Mouse (Mus musculus) midbrain, embryonic 10.5 days (tissue): ENCODE data around the gene Clcn2. TPM values are rescaled to one million over a fixed set of nuclear protein-coding genes. Genes with fewer than 3 reads are reported as not detected.

Experiments used
- DNase-seq: peaks from one replicate; pipeline ENCODE4 v3.0.0-alpha.2; 2017; ENCODE audit warnings: low spot score
- H3K27ac ChIP-seq: fragments of 300-500 bp; sonication (generic); replicated peaks from 2 replicates; pipeline ENCODE4 v1.5.1; 2016; ENCODE audit warnings: mild to moderate bottlenecking
- H3K27me3 ChIP-seq: fragments of 300-500 bp; sonication (generic); 2 replicates; pipeline ENCODE4 v1.6.1; 2016; ENCODE audit warnings: low read depth, mild to moderate bottlenecking; ENCODE audit not compliant: poor library complexity, severe bottlenecking
- H3K36me3 ChIP-seq: fragments of 300-500 bp; sonication (generic); 2 replicates; pipeline ENCODE4 v1.6.1; 2016; ENCODE audit warnings: mild to moderate bottlenecking, moderate library complexity
- H3K4me1 ChIP-seq: fragments of 300-500 bp; sonication (generic); 2 replicates; pipeline ENCODE4 v1.6.1; 2016
- H3K4me3 ChIP-seq: fragments of 300-500 bp; sonication (generic); 2 replicates; pipeline ENCODE4 v1.5.1; 2016; ENCODE audit warnings: mild to moderate bottlenecking, moderate library complexity
- H3K9me3 ChIP-seq: fragments of 300-500 bp; sonication (generic); replicated peaks from 2 replicates; pipeline ENCODE4 v1.6.1; 2016; ENCODE audit warnings: mild to moderate bottlenecking
- WGBS: fragments of 180-500 bp; shearing (Covaris S2); methylation state at CpG from one replicate; pipeline ENCODE4 v1.1.7; 2016; 5-methylcytosine and 5-hydroxymethylcytosine counted together
- polyA plus RNA-seq: library from polyadenylated mRNA; unstranded; fragments of >200 nt; fragmentation: Nextera tagmentation; extraction: Ambion mirVana; gene quantifications from 2 replicates; pipeline ENCODE4 v1.2.1, GENCODE M21; 2016

Gene Clcn2
- polyA plus RNA-seq, 1 experiment from 2014 or later = 12.8 TPM

- Histone ChIP-seq H3K9me3 (no peaks in the 10 kb centered on the region), H3K27me3 (peaks cover 23% of the 10 kb centered on the region), H3K4me3 (peak within 1 kb of the TSS; percentile 73), H3K4me1 (peaks cover 48% of the 10 kb centered on the region), H3K27ac (peak within 1 kb of the TSS; percentile 90), H3K36me3 (peaks cover 45% of the 10 kb centered on the region)
- WGBS = 0% methylated on average over 37 of the region's 37 CpGs
- peak; percentile 96 for DNase-seq
Observed at GRCm38 (mm10) chr16:20693111-20693701, 24.3 kb downstream of the Clcn2 start, which contains the start of gene Fam131a. TSS of gene Fam131a (plus strand) at chr16:20693241.

GRCm38 (mm10) chr16:20692241-20692965, 25.1 kb downstream of the Clcn2 start:
- Histone ChIP-seq H3K36me3 (peaks cover 53% of the 10 kb centered on the region), H3K9me3 (no peaks in the 10 kb centered on the region), H3K4me1 (peaks cover 48% of the 10 kb centered on the region), H3K27ac (peak overlapping the region; percentile 23; the same call in 1 of the 2 replicates), H3K27me3 (peaks cover 23% of the 10 kb centered on the region), H3K4me3 (peak overlapping the region; percentile 73)
- WGBS = 44% methylated on average over 16 of the region's 16 CpGs
- peak; percentile 27 for DNase-seq

- no peak overlapping the region for H3K4me3 ChIP-seq
- peaks cover 44% of the 10 kb centered on the region for H3K4me1 ChIP-seq
- WGBS = 89% methylated on average over 1 of the region's 1 CpGs
- peaks cover 61% of the 10 kb centered on the region for H3K36me3 ChIP-seq
- no peaks in the 10 kb centered on the region for H3K9me3 ChIP-seq
- H3K27ac ChIP-seq = no peak overlapping the region
- H3K27me3 ChIP-seq = peaks cover 23% of the 10 kb centered on the region
- no peak for DNase-seq
Observed at GRCm38 (mm10) chr16:20691617-20692016, 25.9 kb downstream of the Clcn2 start.

- DNase-seq = no peak
- Histone ChIP-seq H3K27me3 (peaks cover 16% of the 10 kb centered on the region), H3K4me1 (peaks cover 36% of the 10 kb centered on the region), H3K36me3 (peaks cover 69% of the 10 kb centered on the region), H3K27ac (no peak overlapping the region), H3K4me3 (no peak overlapping the region), H3K9me3 (no peaks in the 10 kb centered on the region)
- WGBS = 93% methylated on average over 3 of the region's 3 CpGs
Observed at GRCm38 (mm10) chr16:20690774-20691173, 26.8 kb downstream of the Clcn2 start.

GRCm38 (mm10) chr16:20677974-20678675, 39.4 kb downstream of the Clcn2 start:
- H3K9me3 ChIP-seq = no peaks in the 10 kb centered on the region
- H3K4me3 ChIP-seq = no peak overlapping the region
- peaks cover 21% of the 10 kb centered on the region for H3K4me1 ChIP-seq
- 91% methylated on average over 10 of the region's 10 CpGs for WGBS
- H3K36me3 ChIP-seq = peaks cover 93% of the 10 kb centered on the region
- no peak overlapping the region for H3K27ac ChIP-seq
- no peaks in the 10 kb centered on the region for H3K27me3 ChIP-seq
- no peak for DNase-seq

GRCm38 (mm10) chr16:20677380-20677779, 40.2 kb downstream of the Clcn2 start:
- no peak overlapping the region for H3K27ac ChIP-seq
- H3K9me3 ChIP-seq = no peaks in the 10 kb centered on the region
- peaks cover 21% of the 10 kb centered on the region for H3K4me1 ChIP-seq
- WGBS = 91% methylated on average over 5 of the region's 5 CpGs
- H3K27me3 ChIP-seq = no peaks in the 10 kb centered on the region
- no peak overlapping the region for H3K4me3 ChIP-seq
- no peak for DNase-seq
- H3K36me3 ChIP-seq = peaks cover 86% of the 10 kb centered on the region

- Histone ChIP-seq H3K4me1 (peaks cover 27% of the 10 kb centered on the region), H3K36me3 (peaks cover 79% of the 10 kb centered on the region), H3K9me3 (no peaks in the 10 kb centered on the region), H3K27me3 (no peaks in the 10 kb centered on the region), H3K27ac (no peak overlapping the region), H3K4me3 (no peak overlapping the region)
- 93% methylated on average over 4 of the region's 4 CpGs for WGBS
- DNase-seq = no peak
Observed at GRCm38 (mm10) chr16:20676702-20677101, 40.8 kb downstream of the Clcn2 start.

- peaks cover 29% of the 10 kb centered on the region for H3K4me1 ChIP-seq
- DNase-seq = no peak
- no peaks in the 10 kb centered on the region for H3K9me3 ChIP-seq
- peaks cover 64% of the 10 kb centered on the region for H3K36me3 ChIP-seq
- WGBS = 93% methylated on average over 6 of the region's 6 CpGs
- no peak overlapping the region for H3K27ac ChIP-seq
- H3K27me3 ChIP-seq = no peaks in the 10 kb centered on the region
- peak overlapping the region; percentile 99 for H3K4me3 ChIP-seq
Observed at GRCm38 (mm10) chr16:20675213-20675612, 42.3 kb downstream of the Clcn2 start.

- H3K9me3 ChIP-seq = no peaks in the 10 kb centered on the region
- WGBS = 26% methylated on average over 14 of the region's 14 CpGs
- H3K4me3 ChIP-seq = peak overlapping the region; percentile 99
- peak; percentile 20 for DNase-seq
- no peaks in the 10 kb centered on the region for H3K27me3 ChIP-seq
- H3K4me1 ChIP-seq = peaks cover 29% of the 10 kb centered on the region
- peak overlapping the region; percentile 97 for H3K27ac ChIP-seq
- H3K36me3 ChIP-seq = peaks cover 50% of the 10 kb centered on the region
Observed at GRCm38 (mm10) chr16:20673706-20674303, 43.7 kb downstream of the Clcn2 start.

GRCm38 (mm10) chr16:20672965-20673705, 44.4 kb downstream of the Clcn2 start:
- WGBS = under 1% methylated on average over 65 of the region's 78 CpGs

GRCm38 (mm10) chr16:20672500-20672902, 45.0 kb downstream of the Clcn2 start:
- H3K9me3 ChIP-seq = no peaks in the 10 kb centered on the region
- whole genome bisulfite sequencing = under 1% methylated on average over 38 of the region's 38 CpGs
- H3K27ac ChIP-seq = peak overlapping the region; percentile 97

More at GRCm38 (mm10) chr16:20672965-20673705, 44.4 kb downstream of the Clcn2 start:
- H3K36me3 ChIP-seq = peaks cover 43% of the 10 kb centered on the region
- peaks cover 29% of the 10 kb centered on the region for H3K4me1 ChIP-seq
- no peak for DNase-seq
- H3K4me3 ChIP-seq = peak overlapping the region; percentile 99
- peak overlapping the region; percentile 97 for H3K27ac ChIP-seq
- H3K9me3 ChIP-seq = no peaks in the 10 kb centered on the region
- no peaks in the 10 kb centered on the region for H3K27me3 ChIP-seq

GRCm38 (mm10) chr16:20671886-20672285, 45.7 kb downstream of the Clcn2 start:
- peak overlapping the region; percentile 99 for H3K4me3 ChIP-seq
- WGBS = 29% methylated on average over 6 of the region's 6 CpGs
- H3K27ac ChIP-seq = peak overlapping the region; percentile 97; the same call in 1 of the 2 replicates
- no peak for DNase-seq
- peaks cover 31% of the 10 kb centered on the region for H3K36me3 ChIP-seq
- H3K4me1 ChIP-seq = peaks cover 29% of the 10 kb centered on the region
- H3K9me3 ChIP-seq = no peaks in the 10 kb centered on the region
- no peaks in the 10 kb centered on the region for H3K27me3 ChIP-seq

More at GRCm38 (mm10) chr16:20672500-20672902, 45.0 kb downstream of the Clcn2 start:
- peak; percentile 97 for DNase-seq
- H3K4me1 ChIP-seq = peaks cover 29% of the 10 kb centered on the region
- no peaks in the 10 kb centered on the region for H3K27me3 ChIP-seq
- peaks cover 37% of the 10 kb centered on the region for H3K36me3 ChIP-seq
- H3K4me3 ChIP-seq = peak overlapping the region; percentile 99
